Mouse (Mus musculus) v-Abl transformed pro-B cells (cell line): ENCODE measurements around the gene Nploc4.
"Not testable (repeated sequence)": the region's sequence is repeated elsewhere in the genome, so short reads cannot be mapped to it uniquely, and the experiment has no call there.

Experiments
- in situ Hi-C, 2 experiments: fragments of 400-800 bp; cut with MboI; formaldehyde crosslinking; loops; one replicate each; pipeline ENCODE4 v1.15.1; 2025; ENCODE audit not compliant: unreplicated experiment in 2 of 2

Nploc4 gene

GRCm38 (mm10) chr11:120355277-120356039 is 82.0 kb downstream of the Nploc4 start:
- in situ Hi-C loops: loop anchor here in 1 of 2 experiments (5.0 kb wide), 1 partner anchor 67 kb away; no protein-coding TSS in a partner anchor

GRCm38 (mm10) chr11:120354304-120355276 is 82.9 kb downstream of the Nploc4 start:
- in situ Hi-C loops: loop anchor here (5.0 kb wide), 1 partner anchor 68 kb away; no protein-coding TSS in a partner anchor

GRCm38 (mm10) chr11:120353500-120354303 is 83.8 kb downstream of the Nploc4 start:
- in situ Hi-C loops: loop anchor here in 1 of 2 experiments (5.0 kb wide), 1 partner anchor 69 kb away; no protein-coding TSS in a partner anchor

GRCm38 (mm10) chr11:120352571-120353290 is 84.8 kb downstream of the Nploc4 start:
- in situ Hi-C loops: loop anchor here in 1 of 2 experiments (5.0 kb wide), 1 partner anchor 70 kb away; no protein-coding TSS in a partner anchor

GRCm38 (mm10) chr11:120352093-120352350 is 85.5 kb downstream of the Nploc4 start:
- in situ Hi-C loops: loop anchor here in 1 of 2 experiments (5.0 kb wide), 1 partner anchor 70 kb away; no protein-coding TSS in a partner anchor

- in situ Hi-C loops: loop anchor here in 1 of 2 experiments (5.0 kb wide), 1 partner anchor 71 kb away; no protein-coding TSS in a partner anchor
These were observed 86.0 kb downstream of the Nploc4 start for GRCm38 (mm10) chr11:120351250-120352092.

GRCm38 (mm10) chr11:120350711-120351110 is 86.8 kb downstream of the Nploc4 start:
- in situ Hi-C loops: loop anchor here in 1 of 2 experiments (5.0 kb wide), 1 partner anchor 72 kb away; no protein-coding TSS in a partner anchor

GRCm38 (mm10) chr11:120349986-120350702 is 87.4 kb downstream of the Nploc4 start:
- in situ Hi-C loops: loop anchor here in 1 of 2 experiments (5.0 kb wide), 1 partner anchor 72 kb away; no protein-coding TSS in a partner anchor

GRCm38 (mm10) chr11:120349371-120349985 is 88.0 kb downstream of the Nploc4 start:
- in situ Hi-C loops: no loop called here

- in situ Hi-C loops: no loop called here
These were observed 88.7 kb downstream of the Nploc4 start for GRCm38 (mm10) chr11:120348684-120349370.

GRCm38 (mm10) chr11:120347791-120348683 is 89.5 kb downstream of the Nploc4 start, which contains the start of gene Actg1:
Actg1 (minus strand) TSS chr11:120348542.
- in situ Hi-C loops: no loop called here

GRCm38 (mm10) chr11:120347301-120347700 is 90.2 kb downstream of the Nploc4 start:
- in situ Hi-C loops: no loop called here

GRCm38 (mm10) chr11:120346383-120347034 is 91.0 kb downstream of the Nploc4 start:
- in situ Hi-C loops: not testable (repeated sequence)

- in situ Hi-C loops: no loop called here
These were observed 92.3 kb downstream of the Nploc4 start for GRCm38 (mm10) chr11:120345067-120345681.
